Mouse (Mus musculus): Measurements from ENCODE around the gene Dgki. TPM values are rescaled to one million over a fixed set of nuclear protein-coding genes. Genes with fewer than 3 reads are reported as not detected.

Gene Dgki
- polyA plus RNA-seq, 1 experiment from 2014 or later = 0.42 TPM

- Histone ChIP-seq H3K9ac (ENCODE audit: low read depth, low read length) (no peak overlapping the region), H3K4me2 (replicated peaks; ENCODE audit: low read depth) (no peak overlapping the region), H3K27ac (ENCODE audit: low read depth, low read length) (no peak overlapping the region), H3K4me3 (ENCODE audit: low read depth, low read length) (no peak overlapping the region), H3K4me1 (replicated peaks; ENCODE audit: control insufficient read depth, insufficient read depth, low read length) (no peaks in the 10 kb centered on the region), H3K27me3 (replicated peaks; ENCODE audit: control insufficient read depth, insufficient read depth, low read length) (no peaks in the 10 kb centered on the region), H3K9me3 (ENCODE audit: control insufficient read depth) (no peaks in the 10 kb centered on the region), H3K36me3 (ENCODE audit: control insufficient read depth, insufficient read depth) (no peaks in the 10 kb centered on the region)
- TF ChIP-seq CTCF (IDR thresholded peaks at IDR 0.05; ENCODE audit: low read depth) = no peak
- no peak for ATAC-seq
Observed at GRCm38 (mm10) chr6:37016046-37016445, 283.9 kb downstream of the Dgki start.

- TF ChIP-seq CTCF (IDR thresholded peaks at IDR 0.05; ENCODE audit: low read depth) = peak; percentile 33
- Histone ChIP-seq H3K4me3 (ENCODE audit: low read depth, low read length) (no peak overlapping the region), H3K27ac (ENCODE audit: low read depth, low read length) (no peak overlapping the region), H3K9ac (ENCODE audit: low read depth, low read length) (no peak overlapping the region), H3K4me2 (replicated peaks; ENCODE audit: low read depth) (no peak overlapping the region), H3K9me3 (ENCODE audit: control insufficient read depth) (no peaks in the 10 kb centered on the region), H3K36me3 (ENCODE audit: control insufficient read depth, insufficient read depth) (no peaks in the 10 kb centered on the region), H3K4me1 (replicated peaks; ENCODE audit: control insufficient read depth, insufficient read depth, low read length) (no peaks in the 10 kb centered on the region), H3K27me3 (replicated peaks; ENCODE audit: control insufficient read depth, insufficient read depth, low read length) (no peaks in the 10 kb centered on the region)
- WGBS = 75% methylated on average over 2 of the region's 2 CpGs
- no peak for ATAC-seq
Observed at GRCm38 (mm10) chr6:37011597-37011996, 288.4 kb downstream of the Dgki start.

DNA sequence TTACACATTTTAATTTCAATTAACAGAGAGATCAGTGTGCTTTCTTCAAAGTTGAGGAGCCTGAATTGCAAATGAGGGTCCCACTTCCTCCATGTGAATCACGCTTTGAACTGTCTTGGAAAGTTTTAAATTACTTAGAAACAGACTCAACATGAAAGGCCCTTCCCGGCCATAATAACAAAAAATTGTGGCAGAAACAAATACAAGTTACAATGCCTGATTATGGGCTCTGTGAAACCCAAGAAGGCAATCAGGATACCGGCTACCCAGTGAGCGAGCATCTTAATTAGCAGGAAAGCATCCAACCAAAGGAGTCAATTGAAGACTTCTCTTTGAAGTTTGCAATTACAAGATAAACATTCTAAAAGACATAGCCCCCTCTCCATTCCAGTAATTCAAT lies 292.4 kb downstream of the Dgki start:
- no peak overlapping the region for H3K27ac ChIP-seq (ENCODE audit: low read depth, low read length)
- no peaks in the 10 kb centered on the region for H3K27me3 ChIP-seq (replicated peaks; ENCODE audit: control insufficient read depth, insufficient read depth, low read length)
- TF ChIP-seq CTCF (IDR thresholded peaks at IDR 0.05; ENCODE audit: low read depth) = no peak
- H3K4me1 ChIP-seq (replicated peaks; ENCODE audit: control insufficient read depth, insufficient read depth, low read length) = no peaks in the 10 kb centered on the region
- WGBS = 61% methylated on average over 4 of the region's 4 CpGs
- H3K36me3 ChIP-seq (ENCODE audit: control insufficient read depth, insufficient read depth) = no peaks in the 10 kb centered on the region
- no peak for ATAC-seq
- H3K4me2 ChIP-seq (replicated peaks; ENCODE audit: low read depth) = no peak overlapping the region
- H3K4me3 ChIP-seq (ENCODE audit: low read depth, low read length) = no peak overlapping the region
- no peaks in the 10 kb centered on the region for H3K9me3 ChIP-seq (ENCODE audit: control insufficient read depth)
- H3K9ac ChIP-seq (ENCODE audit: low read depth, low read length) = no peak overlapping the region

- Histone ChIP-seq H3K9me3 (ENCODE audit: control insufficient read depth) (no peaks in the 10 kb centered on the region), H3K4me3 (ENCODE audit: low read depth, low read length) (no peak overlapping the region), H3K4me2 (replicated peaks; ENCODE audit: low read depth) (no peak overlapping the region), H3K4me1 (replicated peaks; ENCODE audit: control insufficient read depth, insufficient read depth, low read length) (no peaks in the 10 kb centered on the region), H3K27me3 (replicated peaks; ENCODE audit: control insufficient read depth, insufficient read depth, low read length) (no peaks in the 10 kb centered on the region), H3K9ac (ENCODE audit: low read depth, low read length) (no peak overlapping the region), H3K36me3 (ENCODE audit: control insufficient read depth, insufficient read depth) (no peaks in the 10 kb centered on the region), H3K27ac (ENCODE audit: low read depth, low read length) (no peak overlapping the region)
- TF ChIP-seq CTCF (IDR thresholded peaks at IDR 0.05; ENCODE audit: low read depth) = no peak
- 88% methylated on average over 3 of the region's 3 CpGs for WGBS
- ATAC-seq = no peak
Observed at GRCm38 (mm10) chr6:37004914-37005313, 295.1 kb downstream of the Dgki start.

GRCm38 (mm10) chr6:37003235-37003634 lies 296.7 kb downstream of the Dgki start:
- Histone ChIP-seq H3K9ac (ENCODE audit: low read depth, low read length) (no peak overlapping the region), H3K4me3 (ENCODE audit: low read depth, low read length) (no peak overlapping the region), H3K9me3 (ENCODE audit: control insufficient read depth) (no peaks in the 10 kb centered on the region), H3K4me2 (replicated peaks; ENCODE audit: low read depth) (no peak overlapping the region), H3K27ac (ENCODE audit: low read depth, low read length) (no peak overlapping the region), H3K27me3 (replicated peaks; ENCODE audit: control insufficient read depth, insufficient read depth, low read length) (no peaks in the 10 kb centered on the region), H3K4me1 (replicated peaks; ENCODE audit: control insufficient read depth, insufficient read depth, low read length) (no peaks in the 10 kb centered on the region), H3K36me3 (ENCODE audit: control insufficient read depth, insufficient read depth) (no peaks in the 10 kb centered on the region)
- ATAC-seq = peak; percentile 41; the same call in 1 of the 2 replicates
- WGBS = 51% methylated on average over 5 of the region's 5 CpGs
- no peak for TF ChIP-seq CTCF (IDR thresholded peaks at IDR 0.05; ENCODE audit: low read depth)

- ATAC-seq = no peak
- no peak overlapping the region for H3K4me3 ChIP-seq (ENCODE audit: low read depth, low read length)
- H3K27me3 ChIP-seq (replicated peaks; ENCODE audit: control insufficient read depth, insufficient read depth, low read length) = no peaks in the 10 kb centered on the region
- no peaks in the 10 kb centered on the region for H3K36me3 ChIP-seq (ENCODE audit: control insufficient read depth, insufficient read depth)
- H3K4me2 ChIP-seq (replicated peaks; ENCODE audit: low read depth) = no peak overlapping the region
- H3K27ac ChIP-seq (ENCODE audit: low read depth, low read length) = no peak overlapping the region
- WGBS = 84% methylated on average over 10 of the region's 10 CpGs
- no peak overlapping the region for H3K9ac ChIP-seq (ENCODE audit: low read depth, low read length)
- no peaks in the 10 kb centered on the region for H3K4me1 ChIP-seq (replicated peaks; ENCODE audit: control insufficient read depth, insufficient read depth, low read length)
- TF ChIP-seq CTCF (IDR thresholded peaks at IDR 0.05; ENCODE audit: low read depth) = no peak
- no peaks in the 10 kb centered on the region for H3K9me3 ChIP-seq (ENCODE audit: control insufficient read depth)
Observed at GRCm38 (mm10) chr6:36998942-36999341, 301.0 kb downstream of the Dgki start.

GRCm38 (mm10) chr6:36994329-36994728 lies 305.7 kb downstream of the Dgki start:
- 88% methylated on average over 5 of the region's 5 CpGs for whole genome bisulfite sequencing
- ATAC-seq = no peak
- Histone ChIP-seq H3K9me3 (ENCODE audit: control insufficient read depth) (no peaks in the 10 kb centered on the region), H3K36me3 (ENCODE audit: control insufficient read depth, insufficient read depth) (no peaks in the 10 kb centered on the region), H3K27ac (ENCODE audit: low read depth, low read length) (no peak overlapping the region), H3K9ac (ENCODE audit: low read depth, low read length) (no peak overlapping the region), H3K4me2 (replicated peaks; ENCODE audit: low read depth) (no peak overlapping the region), H3K4me3 (ENCODE audit: low read depth, low read length) (no peak overlapping the region), H3K27me3 (replicated peaks; ENCODE audit: control insufficient read depth, insufficient read depth, low read length) (no peaks in the 10 kb centered on the region), H3K4me1 (replicated peaks; ENCODE audit: control insufficient read depth, insufficient read depth, low read length) (no peaks in the 10 kb centered on the region)
- no peak for TF ChIP-seq CTCF (IDR thresholded peaks at IDR 0.05; ENCODE audit: low read depth)
